Mouse (Mus musculus): Measurements from ENCODE around the gene Atp6v0d1. TPM values are rescaled to one million over a fixed set of nuclear protein-coding genes. Genes with fewer than 3 reads are reported as not detected.

Gene Atp6v0d1
- polyA plus RNA-seq, 1 experiment from 2014 or later = 74.6 TPM

GRCm38 (mm10) chr8:105508758-105509157 is 57.1 kb downstream of the Atp6v0d1 start:
- 0 out of 2 replicates have a peak, but pooled peaks cover 3% of the 10 kb centered on the region for H3K4me1 ChIP-seq (ENCODE audit: insufficient read depth)
- H3K4me3 ChIP-seq (ENCODE audit: low read depth, low read length) = no peak overlapping the region
- H3K27ac ChIP-seq (ENCODE audit: low read depth) = no peak overlapping the region
- no peaks in the 10 kb centered on the region for H3K27me3 ChIP-seq (ENCODE audit: insufficient read depth, low read length)
- ATAC-seq (ENCODE audit: insufficient read depth) (peak; percentile 53; the same call in 1 of the 2 replicates), DNase-seq (peak; percentile 44)
- 35% methylated on average over 2 of the region's 2 CpGs for whole genome bisulfite sequencing
- TF ChIP-seq CTCF (IDR thresholded peaks at IDR 0.05; ENCODE audit: low read depth) = no peak
- no peaks in the 10 kb centered on the region for H3K36me3 ChIP-seq (ENCODE audit: insufficient read depth)
- no peaks in the 10 kb centered on the region for H3K9me3 ChIP-seq (ENCODE audit: low read depth, low read length)
- no peak overlapping the region for H3K9ac ChIP-seq
- no peak overlapping the region for H3K4me2 ChIP-seq

GRCm38 (mm10) chr8:105506977-105507376 is 58.9 kb downstream of the Atp6v0d1 start:
- ATAC-seq (ENCODE audit: insufficient read depth) = no peak
- no peak overlapping the region for H3K9ac ChIP-seq

GRCm38 (mm10) chr8:105504617-105505016 is 61.2 kb downstream of the Atp6v0d1 start:
- H3K27ac ChIP-seq (ENCODE audit: low read depth) = no peak overlapping the region

More at GRCm38 (mm10) chr8:105506977-105507376, 58.9 kb downstream of the Atp6v0d1 start:
- 0 out of 2 replicates have a peak, but pooled peaks cover 3% of the 10 kb centered on the region for H3K4me1 ChIP-seq (ENCODE audit: insufficient read depth)
- no peak for DNase-seq
- WGBS = 66% methylated on average over 6 of the region's 6 CpGs
- H3K36me3 ChIP-seq (ENCODE audit: insufficient read depth) = no peaks in the 10 kb centered on the region
- no peak overlapping the region for H3K4me3 ChIP-seq (ENCODE audit: low read depth, low read length)
- no peak for TF ChIP-seq CTCF (IDR thresholded peaks at IDR 0.05; ENCODE audit: low read depth)
- H3K27me3 ChIP-seq (ENCODE audit: insufficient read depth, low read length) = no peaks in the 10 kb centered on the region
- H3K27ac ChIP-seq (ENCODE audit: low read depth) = no peak overlapping the region
- H3K4me2 ChIP-seq = no peak overlapping the region
- no peaks in the 10 kb centered on the region for H3K9me3 ChIP-seq (ENCODE audit: low read depth, low read length)

GRCm38 (mm10) chr8:105499787-105500186 is 66.1 kb downstream of the Atp6v0d1 start:
- Histone ChIP-seq H3K9ac (no peak overlapping the region), H3K4me2 (no peak overlapping the region), H3K36me3 (ENCODE audit: insufficient read depth) (no peaks in the 10 kb centered on the region), H3K4me3 (ENCODE audit: low read depth, low read length) (no peak overlapping the region), H3K27me3 (ENCODE audit: insufficient read depth, low read length) (no peaks in the 10 kb centered on the region), H3K9me3 (ENCODE audit: low read depth, low read length) (no peaks in the 10 kb centered on the region), H3K4me1 (ENCODE audit: insufficient read depth) (peaks cover 9% of the 10 kb centered on the region), H3K27ac (ENCODE audit: low read depth) (no peak overlapping the region)
- no peak for DNase-seq
- no peak for ATAC-seq (ENCODE audit: insufficient read depth)
- TF ChIP-seq CTCF (IDR thresholded peaks at IDR 0.05; ENCODE audit: low read depth) = no peak
- 53% methylated on average over 12 of the region's 12 CpGs for WGBS

More at GRCm38 (mm10) chr8:105504617-105505016, 61.2 kb downstream of the Atp6v0d1 start:
- DNase-seq (peak; percentile 43), ATAC-seq (ENCODE audit: insufficient read depth) (no peak)
- no peak overlapping the region for H3K4me3 ChIP-seq (ENCODE audit: low read depth, low read length)
- H3K9ac ChIP-seq = no peak overlapping the region
- H3K27me3 ChIP-seq (ENCODE audit: insufficient read depth, low read length) = no peaks in the 10 kb centered on the region
- H3K4me1 ChIP-seq (ENCODE audit: insufficient read depth) = 0 out of 2 replicates have a peak, but pooled peaks cover 3% of the 10 kb centered on the region
- H3K4me2 ChIP-seq = no peak overlapping the region
- no peaks in the 10 kb centered on the region for H3K36me3 ChIP-seq (ENCODE audit: insufficient read depth)
- no peak for TF ChIP-seq CTCF (IDR thresholded peaks at IDR 0.05; ENCODE audit: low read depth)
- H3K9me3 ChIP-seq (ENCODE audit: low read depth, low read length) = no peaks in the 10 kb centered on the region
- WGBS = 79% methylated on average over 3 of the region's 3 CpGs

- Histone ChIP-seq H3K9ac (peak within 1 kb of the TSS; percentile 92), H3K27me3 (ENCODE audit: insufficient read depth, low read length) (no peaks in the 10 kb centered on the region), H3K36me3 (ENCODE audit: insufficient read depth) (no peaks in the 10 kb centered on the region), H3K27ac (ENCODE audit: low read depth) (peak within 1 kb of the TSS; percentile 85), H3K9me3 (ENCODE audit: low read depth, low read length) (no peaks in the 10 kb centered on the region), H3K4me3 (ENCODE audit: low read depth, low read length) (peak within 1 kb of the TSS; percentile 82), H3K4me2 (peak within 1 kb of the TSS; percentile 86), H3K4me1 (ENCODE audit: insufficient read depth) (peaks cover 13% of the 10 kb centered on the region)
- ATAC-seq (ENCODE audit: insufficient read depth) (peak; percentile 82), DNase-seq (peak; percentile 95)
- WGBS = 1% methylated on average over 68 of the region's 68 CpGs
- TF ChIP-seq CTCF (IDR thresholded peaks at IDR 0.05; ENCODE audit: low read depth) = peak; percentile 64
Observed at GRCm38 (mm10) chr8:105496439-105497180, 69.2 kb downstream of the Atp6v0d1 start, which contains the start of gene Zdhhc1. TSS of gene Zdhhc1 (minus strand) at chr8:105496902.

- Histone ChIP-seq H3K4me2 (peak overlapping the region; percentile 86), H3K9me3 (ENCODE audit: low read depth, low read length) (no peaks in the 10 kb centered on the region), H3K27me3 (ENCODE audit: insufficient read depth, low read length) (no peaks in the 10 kb centered on the region), H3K27ac (ENCODE audit: low read depth) (peak overlapping the region; percentile 85), H3K9ac (peak overlapping the region; percentile 92), H3K36me3 (ENCODE audit: insufficient read depth) (no peaks in the 10 kb centered on the region), H3K4me1 (ENCODE audit: insufficient read depth) (peaks cover 13% of the 10 kb centered on the region), H3K4me3 (ENCODE audit: low read depth, low read length) (peak overlapping the region; percentile 82)
- ATAC-seq (ENCODE audit: insufficient read depth) (peak; percentile 19; the same call in 1 of the 2 replicates), DNase-seq (peak; percentile 31)
- 26% methylated on average over 17 of the region's 17 CpGs for WGBS
- TF ChIP-seq CTCF (IDR thresholded peaks at IDR 0.05; ENCODE audit: low read depth) = no peak
Observed at GRCm38 (mm10) chr8:105495350-105496302, 70.2 kb downstream of the Atp6v0d1 start.
